Mouse (Mus musculus) lung, embryonic 14.5 days (tissue): ENCODE data around the gene Pkm. TPM values are rescaled to one million over a fixed set of nuclear protein-coding genes. Genes with fewer than 3 reads are reported as not detected.

ENCODE experiments used
- ATAC-seq: fragments of 200-750 bp; cut with Nextera tagmentation; 2 replicates; pipeline ENCODE4 v1.8.0; 2017; ENCODE audit warnings: mild to moderate bottlenecking, moderate TSS enrichment, moderate library complexity; ENCODE audit not compliant: insufficient read depth
- DNase-seq: peaks from one replicate; pipeline ENCODE4 v3.0.0-alpha.2; 2015
- H3K27ac ChIP-seq: fragments of 300-500 bp; sonication (generic); 2 replicates; pipeline ENCODE4 v1.5.1; 2014; ENCODE audit warnings: low read depth, mild to moderate bottlenecking, moderate library complexity
- H3K27me3 ChIP-seq: fragments of 300-500 bp; sonication (generic); 2 replicates; pipeline ENCODE4 v1.6.1; 2014; ENCODE audit warnings: low read length, control low read depth; ENCODE audit not compliant: insufficient read depth
- H3K36me3 ChIP-seq: fragments of 300-500 bp; sonication (generic); 2 replicates; pipeline ENCODE4 v1.6.1; 2014; ENCODE audit warnings: control low read depth; ENCODE audit not compliant: insufficient read depth
- H3K4me1 ChIP-seq: fragments of 300-500 bp; sonication (generic); 2 replicates; pipeline ENCODE4 v1.6.1; 2014; ENCODE audit warnings: antibody characterized with exemption, control low read depth; ENCODE audit not compliant: insufficient read depth
- H3K4me2 ChIP-seq: fragments of 300-500 bp; sonication (generic); 2 replicates; pipeline ENCODE4 v1.6.1; 2014; ENCODE audit warnings: mild to moderate bottlenecking
- H3K4me3 ChIP-seq: fragments of 300-500 bp; sonication (generic); 2 replicates; pipeline ENCODE4 v1.5.1; 2014; ENCODE audit warnings: low read depth, low read length
- H3K9ac ChIP-seq: fragments of 300-500 bp; sonication (generic); 2 replicates; pipeline ENCODE4 v1.6.1; 2014
- H3K9me3 ChIP-seq: fragments of 300-500 bp; sonication (generic); 2 replicates; pipeline ENCODE4 v1.6.1; 2016; ENCODE audit warnings: low read depth, low read length, control low read depth
- CTCF ChIP-seq: IDR thresholded peaks from 2 replicates; pipeline ENCODE4 v1.5.1; 2016; ENCODE audit warnings: antibody characterized with exemption, low read depth
- WGBS: fragments of 180-500 bp; shearing (Covaris S2); extraction: QIAGEN DNeasy Blood & Tissue Kit; methylation state at CpG from one replicate; pipeline ENCODE4 v1.1.7; 2014; 5-methylcytosine and 5-hydroxymethylcytosine counted together
- polyA plus RNA-seq: library from polyadenylated mRNA; unstranded; fragments of >200 nt; fragmentation: Nextera tagmentation; extraction: Ambion mirVana; gene quantifications from 2 replicates; pipeline ENCODE4 v1.2.1, GENCODE M21; 2014

Pkm gene
- polyA plus RNA-seq, 1 experiment from 2014 or later, result 1,486 TPM

DNA sequence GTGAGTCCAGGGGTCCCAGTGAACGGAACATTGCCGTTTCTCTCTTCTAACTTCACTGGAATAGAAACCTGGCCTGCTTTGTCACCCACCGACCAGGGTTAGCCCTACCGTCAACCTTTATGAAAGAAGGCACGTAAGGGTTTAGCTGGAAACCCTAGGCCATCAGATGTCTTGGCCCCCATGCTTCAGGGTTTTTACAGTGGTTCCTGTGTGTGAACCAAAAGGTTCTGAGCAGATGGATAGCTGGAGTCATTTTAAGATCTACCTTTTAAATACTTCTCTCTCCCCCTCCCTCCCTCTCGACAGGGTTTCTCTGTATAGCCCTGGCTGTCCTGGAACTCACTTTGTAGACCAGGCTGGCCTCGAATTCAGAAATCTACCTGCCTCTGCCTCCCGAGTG, 9.8 kb downstream of the Pkm start:
- Histone ChIP-seq H3K9me3 (no peaks in the 10 kb centered on the region), H3K4me2 (no peak overlapping the region), H3K36me3 (peaks cover 96% of the 10 kb centered on the region), H3K4me3 (no peak overlapping the region), H3K27me3 (no peaks in the 10 kb centered on the region), H3K27ac (no peak overlapping the region), H3K9ac (no peak overlapping the region), H3K4me1 (no peaks in the 10 kb centered on the region)
- WGBS, result 83% methylated on average over 8 of the region's 8 CpGs
- no peak for TF ChIP-seq CTCF
- DNase-seq (no peak), ATAC-seq (no peak)

GRCm38 (mm10) chr9:59666813-59667212, 10.6 kb downstream of the Pkm start:
- WGBS, result 78% methylated on average over 1 of the region's 1 CpGs
- no peak for DNase-seq
- no peaks in the 10 kb centered on the region for H3K27me3 ChIP-seq
- no peaks in the 10 kb centered on the region for H3K4me1 ChIP-seq
- H3K4me3 ChIP-seq, result no peak overlapping the region
- no peak overlapping the region for H3K9ac ChIP-seq
- no peaks in the 10 kb centered on the region for H3K9me3 ChIP-seq
- peaks cover 97% of the 10 kb centered on the region for H3K36me3 ChIP-seq
- no peak overlapping the region for H3K27ac ChIP-seq
- no peak overlapping the region for H3K4me2 ChIP-seq
- TF ChIP-seq CTCF, result no peak
- ATAC-seq, result no peak

- H3K36me3 ChIP-seq, result peaks cover 99% of the 10 kb centered on the region
Measured at GRCm38 (mm10) chr9:59667250-59667649, 11.1 kb downstream of the Pkm start.

GRCm38 (mm10) chr9:59667904-59668303, 11.7 kb downstream of the Pkm start:
- Histone ChIP-seq H3K4me3 (no peak overlapping the region), H3K27me3 (no peaks in the 10 kb centered on the region), H3K36me3 (peaks cover 99% of the 10 kb centered on the region), H3K4me2 (no peak overlapping the region), H3K27ac (no peak overlapping the region), H3K4me1 (no peaks in the 10 kb centered on the region), H3K9ac (no peak overlapping the region), H3K9me3 (no peaks in the 10 kb centered on the region)
- no peak for ATAC-seq
- TF ChIP-seq CTCF, result no peak
- no peak for DNase-seq
- WGBS, result 81% methylated on average over 6 of the region's 6 CpGs

More at GRCm38 (mm10) chr9:59667250-59667649, 11.1 kb downstream of the Pkm start:
- no peak overlapping the region for H3K27ac ChIP-seq
- no peak for ATAC-seq
- no peak for TF ChIP-seq CTCF
- no peaks in the 10 kb centered on the region for H3K4me1 ChIP-seq
- no peaks in the 10 kb centered on the region for H3K9me3 ChIP-seq
- DNase-seq, result no peak
- no peaks in the 10 kb centered on the region for H3K27me3 ChIP-seq
- 62% methylated on average over 4 of the region's 4 CpGs for WGBS
- H3K9ac ChIP-seq, result no peak overlapping the region
- H3K4me2 ChIP-seq, result no peak overlapping the region
- H3K4me3 ChIP-seq, result no peak overlapping the region

DNA sequence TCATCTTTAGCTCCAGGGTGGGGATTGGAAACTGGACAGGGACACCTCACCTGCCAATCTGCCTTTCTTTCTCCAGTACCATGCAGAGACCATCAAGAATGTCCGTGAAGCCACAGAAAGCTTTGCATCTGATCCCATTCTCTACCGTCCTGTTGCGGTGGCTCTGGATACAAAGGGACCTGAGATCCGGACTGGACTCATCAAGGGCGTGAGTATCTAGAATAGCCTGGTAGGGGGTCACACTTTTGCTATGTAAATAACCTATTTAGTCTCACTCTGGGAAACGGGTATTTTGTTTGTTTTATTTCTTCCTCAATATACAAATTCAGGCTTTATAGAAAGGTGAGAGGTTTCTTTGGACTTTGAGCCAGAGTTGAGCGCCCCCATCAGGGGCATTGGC, 12.3 kb downstream of the Pkm start:
- no peak for TF ChIP-seq CTCF
- 83% methylated on average over 7 of the region's 7 CpGs for WGBS
- H3K27me3 ChIP-seq, result no peaks in the 10 kb centered on the region
- H3K4me1 ChIP-seq, result no peaks in the 10 kb centered on the region
- no peak for ATAC-seq
- no peak overlapping the region for H3K27ac ChIP-seq
- no peak for DNase-seq
- no peak overlapping the region for H3K9ac ChIP-seq
- no peaks in the 10 kb centered on the region for H3K9me3 ChIP-seq
- peaks cover 99% of the 10 kb centered on the region for H3K36me3 ChIP-seq
- H3K4me3 ChIP-seq, result no peak overlapping the region
- no peak overlapping the region for H3K4me2 ChIP-seq

GRCm38 (mm10) chr9:59669172-59669571, 13.0 kb downstream of the Pkm start:
- ATAC-seq, result no peak
- peak; percentile 52 for DNase-seq
- H3K27me3 ChIP-seq, result no peaks in the 10 kb centered on the region
- 81% methylated on average over 4 of the region's 4 CpGs for WGBS
- no peak overlapping the region for H3K4me3 ChIP-seq
- peaks cover 99% of the 10 kb centered on the region for H3K36me3 ChIP-seq
- no peak overlapping the region for H3K9ac ChIP-seq
- H3K4me2 ChIP-seq, result no peak overlapping the region
- H3K9me3 ChIP-seq, result no peaks in the 10 kb centered on the region
- H3K4me1 ChIP-seq, result no peaks in the 10 kb centered on the region
- H3K27ac ChIP-seq, result no peak overlapping the region
- peak; percentile 29 for TF ChIP-seq CTCF

DNA sequence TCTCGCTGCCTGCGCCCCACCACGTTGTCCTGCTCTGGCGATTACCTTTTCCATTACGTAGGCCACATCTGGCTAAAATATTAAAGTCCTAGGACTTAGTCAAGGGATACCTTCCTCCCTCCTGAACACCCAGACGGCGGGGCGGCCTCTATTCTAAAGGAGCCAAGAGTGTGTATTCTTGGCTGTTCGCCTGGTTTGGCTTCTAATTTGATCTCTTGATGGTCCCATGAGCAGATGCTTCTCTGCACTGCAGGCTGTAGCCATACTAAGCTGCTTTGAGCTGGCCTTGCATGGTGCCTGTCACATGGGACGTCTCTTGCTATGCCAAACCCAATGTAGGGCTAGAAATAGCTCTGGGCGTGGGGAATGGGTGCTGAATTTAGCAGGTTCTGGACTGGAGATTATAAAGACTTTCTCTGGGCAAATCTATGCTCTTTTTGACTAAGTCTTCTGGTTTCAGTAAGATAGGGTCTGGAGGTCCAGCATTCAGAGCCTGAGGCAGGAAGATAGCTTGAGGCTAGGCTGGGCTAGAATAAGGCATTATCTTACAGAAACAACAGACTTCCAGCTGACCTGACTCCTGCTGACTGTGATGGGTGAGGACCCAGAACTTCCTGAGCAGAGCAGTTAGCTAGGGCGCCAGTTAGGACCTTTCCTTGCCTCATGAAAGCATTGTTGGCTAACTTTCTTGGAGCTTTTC, 16.2 kb downstream of the Pkm start:
- no peak for TF ChIP-seq CTCF

More for the DNA sequence above, 16.2 kb downstream of the Pkm start:
- Histone ChIP-seq H3K4me1 (no peaks in the 10 kb centered on the region), H3K9ac (no peak overlapping the region), H3K4me3 (no peak overlapping the region), H3K4me2 (no peak overlapping the region), H3K9me3 (no peaks in the 10 kb centered on the region), H3K36me3 (peaks cover 99% of the 10 kb centered on the region), H3K27me3 (no peaks in the 10 kb centered on the region), H3K27ac (no peak overlapping the region)
- DNase-seq (no peak), ATAC-seq (no peak)
- 86% methylated on average over 12 of the region's 12 CpGs for WGBS
